Mouse (Mus musculus): ENCODE measurements around the gene Rabep2.
A peak's percentile ranks its signal among the peaks of the same experiment; 100 is the strongest.
"Not testable (repeated sequence)": the region's sequence is repeated elsewhere in the genome, so short reads cannot be mapped to it uniquely, and the experiment has no call there.

Rabep2 gene

DNA sequence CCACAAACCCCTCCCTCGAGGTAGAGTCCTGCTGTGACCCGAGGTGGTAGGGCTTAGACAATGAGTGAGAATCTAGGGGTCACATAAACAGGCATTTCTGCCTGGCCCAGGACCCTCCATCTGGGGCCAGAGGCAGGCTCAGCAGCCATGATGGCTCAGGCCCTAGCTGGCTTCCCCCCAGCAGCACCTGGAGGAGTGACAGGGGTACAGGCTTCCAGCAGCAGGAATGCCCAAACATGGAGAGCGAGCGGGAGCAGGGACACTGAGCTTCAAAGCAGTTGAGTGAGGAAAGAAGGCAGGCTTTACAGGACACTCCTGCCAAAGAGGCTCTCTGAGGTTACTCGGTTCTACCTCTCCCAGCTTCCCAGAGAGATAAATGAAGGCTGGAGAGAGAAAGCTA, 36.3 kb downstream of the Rabep2 start:
- no peak for DNase-seq (ENCODE audit: low spot score)

GRCm38 (mm10) chr7:126465246-126466030, 36.9 kb downstream of the Rabep2 start:
- no peak for DNase-seq (ENCODE audit: low spot score)

GRCm38 (mm10) chr7:126466116-126466515, 37.6 kb downstream of the Rabep2 start:
- no peak for DNase-seq (ENCODE audit: low spot score)

- no peak for DNase-seq (ENCODE audit: low spot score)
Measured at GRCm38 (mm10) chr7:126466707-126467106, 38.1 kb downstream of the Rabep2 start.

DNA sequence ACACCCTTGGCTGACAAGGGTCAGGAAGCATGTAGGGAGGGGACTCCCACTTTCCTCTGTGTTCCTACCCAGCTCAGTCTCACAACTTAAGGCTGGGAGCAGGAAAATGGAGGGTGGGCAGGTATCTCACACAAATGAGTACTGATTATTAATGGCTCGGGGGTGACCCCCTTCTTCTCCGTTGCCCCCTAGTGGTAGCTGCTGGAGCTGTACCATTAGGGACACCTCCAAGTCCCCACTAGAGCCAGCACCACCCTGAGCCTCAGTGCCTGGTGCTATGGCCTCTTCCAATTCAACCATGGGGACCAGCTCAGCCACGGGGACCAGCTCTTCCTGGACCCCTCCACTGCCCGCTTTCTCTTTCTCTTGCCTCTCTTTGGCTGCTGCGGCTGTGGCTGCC, 38.7 kb downstream of the Rabep2 start:
- DNase-seq (ENCODE audit: low spot score): peak; percentile 44

GRCm38 (mm10) chr7:126467834-126468627, 39.5 kb downstream of the Rabep2 start:
- no peak for DNase-seq (ENCODE audit: low spot score)

DNA sequence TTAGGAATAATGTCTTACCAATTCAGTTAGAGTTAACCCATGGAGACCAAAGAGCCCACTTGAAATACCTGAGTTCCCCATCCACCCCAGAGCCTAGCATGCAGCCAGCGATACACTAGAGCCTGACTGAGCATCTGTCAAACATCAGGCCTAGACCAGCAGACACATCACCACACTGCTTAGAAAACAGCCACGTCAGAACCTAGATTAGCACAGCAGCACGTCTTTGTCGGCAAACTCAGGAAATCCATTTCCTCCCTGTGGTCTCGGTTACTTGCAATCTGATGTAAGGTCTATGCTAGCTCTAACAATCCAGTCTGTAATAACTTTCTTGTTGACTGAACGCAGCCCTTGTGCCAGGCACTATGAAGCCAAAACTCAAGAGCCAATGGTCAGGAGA, 41.5 kb downstream of the Rabep2 start:
- DNase-seq (ENCODE audit: low spot score): no peak

- DNase-seq (ENCODE audit: low spot score): no peak
Measured at GRCm38 (mm10) chr7:126471361-126471760, 42.8 kb downstream of the Rabep2 start.

GRCm38 (mm10) chr7:126471853-126472252, 43.3 kb downstream of the Rabep2 start:
- no peak for DNase-seq (ENCODE audit: low spot score)

- DNase-seq (ENCODE audit: low spot score): no peak
Measured at GRCm38 (mm10) chr7:126472306-126472705, 43.7 kb downstream of the Rabep2 start.

GRCm38 (mm10) chr7:126472713-126473112, 44.2 kb downstream of the Rabep2 start:
- DNase-seq (ENCODE audit: low spot score): no peak

- DNase-seq (ENCODE audit: low spot score): no peak
Measured at GRCm38 (mm10) chr7:126473470-126474086, 45.0 kb downstream of the Rabep2 start.

- peak; percentile 39 for DNase-seq (ENCODE audit: low spot score)
Measured at GRCm38 (mm10) chr7:126474486-126474955, 46.0 kb downstream of the Rabep2 start.

DNA sequence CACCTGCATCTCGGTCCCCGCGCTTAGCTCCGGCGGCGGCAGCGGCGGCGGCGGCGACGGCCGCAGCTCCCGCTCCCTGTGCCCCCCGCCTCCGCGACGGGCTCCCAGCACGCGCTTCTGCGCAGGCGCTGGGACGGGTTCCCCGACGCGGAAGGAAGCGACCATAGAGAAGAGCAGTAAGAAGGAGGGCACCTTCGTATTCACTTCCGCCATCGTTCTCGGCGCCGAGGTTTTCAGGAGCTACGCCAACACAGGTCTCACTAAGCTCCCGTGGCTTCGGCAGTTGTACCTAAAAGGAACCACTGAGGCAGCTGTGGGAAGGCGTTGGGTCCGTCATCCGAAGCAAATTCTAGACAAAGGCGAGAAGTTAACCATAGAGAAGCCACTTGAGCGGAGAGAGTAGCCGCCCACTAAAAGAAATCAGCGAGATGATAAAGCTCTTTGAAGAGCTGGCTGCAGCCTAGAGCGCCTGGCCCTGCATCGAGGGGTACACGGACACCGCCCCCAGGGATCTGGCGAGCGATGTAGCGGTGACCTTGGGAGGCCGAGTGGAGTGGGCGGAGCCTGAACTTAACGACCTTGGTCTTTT, 46.5 kb downstream of the Rabep2 start, which contains the start of gene Sh2b1:
Gene Sh2b1 (minus strand): TSS at position 432 of the 589 bp plus-strand sequence.
- DNase-seq (ENCODE audit: low spot score): peak; percentile 88

DNA sequence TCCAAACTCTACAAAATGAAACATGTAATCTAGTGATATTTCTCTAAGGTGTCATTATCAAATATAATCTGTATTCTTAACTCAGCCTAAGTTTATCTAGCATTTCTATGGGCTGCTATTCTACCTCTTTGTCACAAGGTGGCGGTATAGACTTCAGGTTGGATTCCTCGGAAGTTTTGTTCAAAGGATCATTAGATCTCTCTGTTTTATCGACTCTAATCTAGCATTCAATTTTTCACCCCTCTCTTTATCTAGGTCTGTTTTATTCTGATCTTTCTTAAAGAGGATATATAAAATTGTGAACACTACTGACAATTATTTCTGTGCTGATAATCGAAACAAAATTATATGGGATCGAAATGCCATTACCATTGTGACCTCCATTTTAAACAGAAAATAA, 53.1 kb downstream of the Rabep2 start:
- no peak for DNase-seq (ENCODE audit: low spot score)

GRCm38 (mm10) chr7:126482392-126482871, 53.9 kb downstream of the Rabep2 start:
- peak; percentile 93 for DNase-seq (ENCODE audit: low spot score)

DNA sequence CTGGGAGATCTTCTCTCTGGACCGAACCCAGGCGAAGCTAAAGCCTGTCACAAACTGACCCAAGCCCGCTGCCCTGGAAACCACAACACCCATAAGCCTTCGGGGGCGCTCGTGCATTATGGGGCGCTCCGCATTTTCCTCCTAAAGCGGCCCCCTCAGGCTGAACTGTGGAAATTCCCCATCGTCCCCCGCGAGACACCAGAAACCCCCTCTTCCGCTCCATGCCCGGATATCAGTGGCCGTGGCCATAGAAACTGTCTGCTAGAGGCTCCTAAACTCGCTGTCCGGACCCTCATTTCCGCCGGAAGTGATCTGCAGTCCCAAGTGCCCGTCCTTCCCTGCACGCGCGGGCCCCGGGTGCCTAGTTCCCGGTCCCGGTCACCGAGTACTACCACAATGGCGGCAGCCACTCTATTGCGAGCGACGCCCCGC, 58.5 kb downstream of the Rabep2 start, which contains the start of gene Tufm:
Gene Tufm (plus strand): TSS at position 310 of the 432 bp plus-strand sequence.
- peak; percentile 95 for DNase-seq (ENCODE audit: low spot score)

DNA sequence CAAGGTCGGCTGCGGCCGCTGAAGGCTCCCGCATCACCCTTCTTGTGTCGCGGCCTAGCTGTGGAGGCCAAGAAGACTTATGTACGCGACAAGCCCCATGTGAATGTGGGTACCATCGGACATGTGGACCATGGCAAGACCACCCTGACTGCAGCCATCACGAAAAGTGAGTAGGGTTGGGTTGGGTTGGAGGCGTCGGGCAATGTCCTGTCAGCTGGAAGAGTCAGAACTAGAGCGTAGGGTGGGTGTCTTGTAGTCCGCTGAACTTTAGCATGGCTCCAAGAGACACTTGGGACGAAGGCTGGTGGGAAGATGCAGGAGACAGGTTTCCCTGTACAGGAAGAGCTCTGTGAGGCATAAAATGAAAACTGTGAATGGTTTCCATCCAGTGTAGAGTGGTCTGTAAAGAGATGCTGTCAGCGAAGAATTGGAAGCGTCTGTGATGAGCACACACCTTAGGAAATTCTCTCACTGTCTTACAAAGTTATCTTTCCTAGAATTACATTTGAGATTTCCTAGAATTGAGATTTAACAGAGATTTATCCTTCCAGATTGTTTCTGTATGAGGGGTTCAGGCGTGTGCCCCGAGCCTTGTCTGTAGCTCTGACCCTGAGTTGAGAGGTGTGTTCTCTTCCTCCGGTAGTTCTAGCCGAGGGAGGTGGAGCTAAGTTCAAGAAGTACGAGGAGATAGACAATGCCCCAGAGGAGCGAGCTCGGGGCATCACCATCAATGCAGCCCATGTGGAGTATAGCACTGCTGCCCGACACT, 59.2 kb downstream of the Rabep2 start:
- DNase-seq (ENCODE audit: low spot score): not testable (repeated sequence)

- DNase-seq (ENCODE audit: low spot score): no peak
Measured at GRCm38 (mm10) chr7:126491005-126491404, 62.4 kb downstream of the Rabep2 start.

DNA sequence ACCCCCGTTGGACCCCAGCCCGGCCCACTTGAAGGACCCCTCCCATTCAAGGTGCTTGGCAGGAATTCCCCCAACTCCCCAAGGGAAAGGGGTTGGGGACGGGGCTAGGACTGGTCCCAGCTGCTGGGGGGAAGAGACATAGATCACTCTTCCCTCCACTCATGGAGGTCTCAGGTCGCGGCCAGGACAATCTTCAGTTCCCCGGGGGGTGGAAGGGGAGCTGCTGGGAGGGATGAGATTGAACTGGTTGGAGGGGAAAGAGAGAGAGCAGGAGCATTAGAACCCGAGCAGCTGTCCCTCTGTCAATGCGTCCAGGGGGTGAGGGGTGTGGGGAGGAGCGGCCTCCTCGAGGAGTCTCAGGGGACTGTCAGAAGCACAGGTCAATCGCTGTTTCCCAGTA, 63.4 kb downstream of the Rabep2 start:
- DNase-seq (ENCODE audit: low spot score): no peak

DNA sequence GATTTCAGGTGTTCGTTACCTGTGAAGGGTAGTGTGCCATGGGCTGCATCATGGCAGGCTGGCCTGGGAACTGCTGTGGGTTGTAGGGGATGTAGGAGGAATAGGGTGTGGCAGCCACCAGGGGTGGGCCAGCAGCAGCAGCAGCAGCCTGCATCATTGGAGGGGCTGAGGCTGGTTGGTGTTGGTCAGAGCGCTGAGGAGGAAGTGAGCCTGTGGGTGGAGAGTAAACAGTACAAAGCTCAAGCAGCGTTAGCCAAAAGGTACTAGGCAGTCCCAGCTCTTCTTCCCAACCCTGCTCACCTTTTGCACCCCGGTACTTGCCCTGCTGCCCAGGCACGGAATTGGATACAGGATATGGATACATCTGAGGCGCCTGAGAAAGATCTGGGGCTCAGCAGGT, 65.6 kb downstream of the Rabep2 start:
- no peak for DNase-seq (ENCODE audit: low spot score)
